Mouse (Mus musculus): ENCODE results near the gene Pclaf.

DNA sequence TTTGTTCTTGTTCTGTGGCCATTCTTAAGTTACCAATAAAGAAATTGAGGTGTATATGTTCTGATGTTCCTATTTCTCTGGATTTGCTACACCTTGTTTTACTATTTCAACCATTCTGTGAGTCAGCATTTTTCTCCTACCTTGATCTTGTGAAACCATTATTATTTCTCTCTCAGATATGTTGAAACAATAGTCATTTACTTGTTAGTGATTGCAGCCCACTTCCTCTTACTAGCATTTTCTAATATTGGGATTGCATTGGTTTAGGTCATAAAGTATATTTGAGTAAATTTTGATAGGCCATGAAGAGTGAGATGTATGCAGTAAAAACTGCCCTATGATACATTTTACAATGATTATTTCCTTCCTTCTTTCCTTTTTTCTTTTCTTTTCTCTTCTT, 38.4 kb downstream of the Pclaf start:
- TF ChIP-seq CTCF (IDR thresholded peaks at IDR 0.05; ENCODE audit: extremely low read depth, insufficient read depth, insufficient read length, insufficient replicate concordance) (no peak), POLR2A (IDR thresholded peaks at IDR 0.05; ENCODE audit: low read depth, low read length) (no peak)
